Mouse (Mus musculus) kidney, postnatal 0 days (tissue): ENCODE data around the gene Abcb1b. TPM values are rescaled to one million over a fixed set of nuclear protein-coding genes. Genes with fewer than 3 reads are reported as not detected.
"Not testable (repeated sequence)": the region's sequence is repeated elsewhere in the genome, so short reads cannot be mapped to it uniquely, and the experiment has no call there.

Experiments used
- ATAC-seq: fragments of 200-750 bp; cut with Nextera tagmentation; replicated peaks from 2 replicates; pipeline ENCODE4 v1.8.0; 2017; ENCODE audit warnings: low read depth, moderate number of reproducible peaks, moderate TSS enrichment, moderate library complexity; ENCODE audit not compliant: low FRiP score
- DNase-seq: peaks from one replicate; pipeline ENCODE4 v3.0.0-alpha.2; 2016; ENCODE audit warnings: low spot score
- H3K27ac ChIP-seq: fragments of 300-500 bp; sonication (generic); 2 replicates; pipeline ENCODE4 v1.5.1; 2014; ENCODE audit warnings: mild to moderate bottlenecking
- H3K27me3 ChIP-seq: fragments of 300-500 bp; sonication (generic); 2 replicates; pipeline ENCODE4 v1.6.1; 2014; ENCODE audit warnings: low read length, mixed read lengths; ENCODE audit not compliant: insufficient read depth
- H3K36me3 ChIP-seq: fragments of 300-500 bp; sonication (generic); 2 replicates; pipeline ENCODE4 v1.6.1; 2014; ENCODE audit warnings: low read length, mixed read lengths; ENCODE audit not compliant: insufficient read depth
- H3K4me1 ChIP-seq: fragments of 300-500 bp; sonication (generic); replicated peaks from 2 replicates; pipeline ENCODE4 v1.6.1; 2014; ENCODE audit warnings: antibody characterized with exemption, low read length, mixed read lengths; ENCODE audit not compliant: insufficient read depth
- H3K4me2 ChIP-seq: fragments of 300-500 bp; sonication (generic); 2 replicates; pipeline ENCODE4 v1.6.1; 2014; ENCODE audit warnings: mild to moderate bottlenecking, low read length, moderate library complexity, mixed read lengths
- H3K4me3 ChIP-seq: fragments of 300-500 bp; sonication (generic); replicated peaks from 2 replicates; pipeline ENCODE4 v1.5.1; 2014; ENCODE audit warnings: low read depth, low read length
- H3K9ac ChIP-seq: fragments of 300-500 bp; sonication (generic); 2 replicates; pipeline ENCODE4 v1.6.1; 2014; ENCODE audit warnings: low read depth, low read length
- H3K9me3 ChIP-seq: fragments of 300-500 bp; sonication (generic); replicated peaks from 2 replicates; pipeline ENCODE4 v1.6.1; 2016; ENCODE audit warnings: low read length, inconsistent platforms, mixed read lengths
- CTCF ChIP-seq: IDR thresholded peaks from 2 replicates; pipeline ENCODE4 v1.5.1; 2016; ENCODE audit warnings: antibody characterized with exemption, low read depth, mild to moderate bottlenecking, moderate library complexity
- WGBS: fragments of 180-500 bp; shearing (Covaris S2); extraction: QIAGEN DNeasy Blood & Tissue Kit; methylation state at CpG from one replicate; pipeline ENCODE4 v1.1.7; 2014; 5-methylcytosine and 5-hydroxymethylcytosine counted together
- polyA plus RNA-seq: library from polyadenylated mRNA; unstranded; fragments of >200 nt; fragmentation: Nextera tagmentation; extraction: Ambion mirVana; gene quantifications from 2 replicates; pipeline ENCODE4 v1.2.1, GENCODE M21; 2015

Gene Abcb1b
- polyA plus RNA-seq, 1 experiment from 2014 or later, result 1.4 TPM

DNA sequence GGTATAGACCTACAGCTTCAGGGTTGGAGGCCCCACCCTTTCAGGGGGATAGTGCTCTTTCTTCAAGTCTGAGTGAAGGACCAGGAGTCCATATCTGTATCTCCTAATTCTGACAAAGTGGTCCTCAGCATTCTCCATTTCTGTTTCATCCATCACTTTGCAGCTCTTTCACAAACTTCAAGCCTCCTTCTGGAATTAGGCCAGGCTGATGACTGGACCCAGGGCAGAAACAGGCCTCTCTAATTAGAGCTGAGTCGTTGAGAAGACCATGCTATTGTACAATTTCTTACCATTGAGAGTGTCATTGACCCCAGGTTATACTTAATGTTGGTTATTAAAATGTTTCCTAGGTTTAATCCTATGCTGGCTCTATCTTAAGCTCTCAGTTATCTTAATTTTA is 63.9 kb downstream of the Abcb1b start:
- H3K4me3 ChIP-seq, result no peak overlapping the region
- 68% methylated on average over 1 of the region's 1 CpGs for WGBS
- H3K9me3 ChIP-seq, result no peaks in the 10 kb centered on the region
- H3K4me2 ChIP-seq, result no peak overlapping the region
- no peak for DNase-seq
- ATAC-seq, result no peak
- no peak overlapping the region for H3K27ac ChIP-seq
- no peaks in the 10 kb centered on the region for H3K27me3 ChIP-seq
- no peak overlapping the region for H3K9ac ChIP-seq
- TF ChIP-seq CTCF, result no peak
- no peaks in the 10 kb centered on the region for H3K36me3 ChIP-seq
- no peaks in the 10 kb centered on the region for H3K4me1 ChIP-seq

DNA sequence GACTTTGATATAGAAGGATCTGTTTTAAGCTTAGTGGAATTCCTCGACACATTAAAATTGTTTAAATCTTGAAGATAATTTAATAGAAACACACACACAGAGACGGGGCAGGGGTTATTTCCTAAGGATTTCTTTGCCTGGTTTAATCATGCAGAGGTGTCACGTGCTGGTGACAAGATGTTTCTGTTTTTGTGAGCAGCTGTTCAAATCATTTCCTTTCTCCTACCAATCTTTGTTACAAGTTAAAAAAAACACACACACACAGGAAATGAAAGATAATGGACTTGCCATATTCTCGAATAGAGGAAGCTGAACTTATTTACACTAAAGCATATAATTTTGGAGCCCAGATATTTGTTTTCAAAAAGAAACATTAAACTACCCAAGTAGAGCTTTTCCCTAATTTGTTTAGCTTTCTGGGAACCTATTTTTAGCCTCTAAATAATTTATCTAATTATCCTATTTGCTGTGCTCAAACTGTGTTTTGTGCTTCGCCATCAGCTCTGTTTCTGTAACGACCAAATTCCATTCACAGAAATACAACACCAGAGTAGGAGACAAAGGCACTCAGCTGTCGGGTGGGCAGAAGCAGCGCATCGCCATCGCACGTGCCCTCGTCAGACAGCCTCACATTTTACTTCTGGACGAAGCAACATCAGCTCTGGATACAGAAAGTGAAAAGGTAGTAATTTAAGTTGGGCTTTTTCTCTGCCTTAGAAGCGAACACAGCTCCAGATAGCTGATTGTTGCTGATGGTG is 65.8 kb downstream of the Abcb1b start:
- Histone ChIP-seq H3K4me3 (no peak overlapping the region), H3K27me3 (no peaks in the 10 kb centered on the region), H3K4me2 (no peak overlapping the region), H3K27ac (no peak overlapping the region), H3K9ac (no peak overlapping the region), H3K9me3 (no peaks in the 10 kb centered on the region), H3K36me3 (no peaks in the 10 kb centered on the region), H3K4me1 (no peaks in the 10 kb centered on the region)
- no peak for ATAC-seq
- 53% methylated on average over 14 of the region's 14 CpGs for WGBS
- peak; percentile 22 for DNase-seq
- TF ChIP-seq CTCF, result no peak

GRCm38 (mm10) chr5:8865630-8866029 is 67.7 kb downstream of the Abcb1b start:
- ATAC-seq, H3K4me1 ChIP-seq, H3K9me3 ChIP-seq, H3K9ac ChIP-seq, H3K4me3 ChIP-seq, H3K4me2 ChIP-seq, DNase-seq, H3K36me3 ChIP-seq, H3K27ac ChIP-seq, H3K27me3 ChIP-seq: not testable (repeated sequence)
- 93% methylated on average over 11 of the region's 11 CpGs for WGBS

DNA sequence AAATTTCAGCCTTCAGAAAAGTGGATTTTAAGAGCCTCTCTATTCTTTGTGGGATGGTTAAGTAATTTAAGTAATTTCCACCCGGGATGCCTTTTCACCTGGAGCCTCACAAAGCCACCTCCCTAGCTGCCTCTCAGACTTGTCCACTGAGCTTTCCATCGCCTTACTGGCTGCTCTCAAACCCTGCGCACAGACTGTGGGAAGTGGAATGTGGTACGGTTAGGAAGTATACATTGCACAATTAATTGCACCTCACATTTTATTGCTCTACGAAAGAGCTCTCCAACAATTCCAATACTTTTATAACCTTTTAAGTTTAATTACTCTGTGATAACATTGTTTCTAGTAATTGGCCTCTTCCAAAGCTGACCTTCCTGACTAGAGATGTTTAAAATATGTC is 68.4 kb downstream of the Abcb1b start:
- no peak overlapping the region for H3K9ac ChIP-seq
- whole genome bisulfite sequencing, result 75% methylated on average over 5 of the region's 5 CpGs
- no peak overlapping the region for H3K4me2 ChIP-seq
- no peak overlapping the region for H3K27ac ChIP-seq
- ATAC-seq (no peak), DNase-seq (no peak)
- H3K36me3 ChIP-seq, result no peaks in the 10 kb centered on the region
- no peaks in the 10 kb centered on the region for H3K4me1 ChIP-seq
- TF ChIP-seq CTCF, result no peak
- no peaks in the 10 kb centered on the region for H3K27me3 ChIP-seq
- no peak overlapping the region for H3K4me3 ChIP-seq
- no peaks in the 10 kb centered on the region for H3K9me3 ChIP-seq

- H3K36me3 ChIP-seq, result no peaks in the 10 kb centered on the region
- DNase-seq (peak; percentile 64), ATAC-seq (0 out of 2 replicates have a peak, but pooled peaks have one; percentile 25)
- no peaks in the 10 kb centered on the region for H3K27me3 ChIP-seq
- WGBS, result 13% methylated on average over 1 of the region's 1 CpGs
- no peak overlapping the region for H3K9ac ChIP-seq
- H3K4me2 ChIP-seq, result no peak overlapping the region
- H3K4me3 ChIP-seq, result no peak overlapping the region
- H3K4me1 ChIP-seq, result no peaks in the 10 kb centered on the region
- peak; percentile 67 for TF ChIP-seq CTCF
- H3K27ac ChIP-seq, result no peak overlapping the region
- no peaks in the 10 kb centered on the region for H3K9me3 ChIP-seq
Measured at GRCm38 (mm10) chr5:8868019-8868418, 70.1 kb downstream of the Abcb1b start.

GRCm38 (mm10) chr5:8872979-8873915 is 75.3 kb downstream of the Abcb1b start:
- no peak overlapping the region for H3K9ac ChIP-seq
- WGBS, result 86% methylated on average over 6 of the region's 6 CpGs

More at GRCm38 (mm10) chr5:8872979-8873915, 75.3 kb downstream of the Abcb1b start:
- Histone ChIP-seq H3K4me1 (no peaks in the 10 kb centered on the region), H3K27ac (no peak overlapping the region), H3K27me3 (no peaks in the 10 kb centered on the region), H3K36me3 (no peaks in the 10 kb centered on the region), H3K9me3 (no peaks in the 10 kb centered on the region), H3K4me2 (no peak overlapping the region), H3K4me3 (no peak overlapping the region)
- ATAC-seq (no peak), DNase-seq (no peak)
- TF ChIP-seq CTCF, result no peak
